Mouse (Mus musculus): ENCODE data around the gene Rnase2b.

DNA sequence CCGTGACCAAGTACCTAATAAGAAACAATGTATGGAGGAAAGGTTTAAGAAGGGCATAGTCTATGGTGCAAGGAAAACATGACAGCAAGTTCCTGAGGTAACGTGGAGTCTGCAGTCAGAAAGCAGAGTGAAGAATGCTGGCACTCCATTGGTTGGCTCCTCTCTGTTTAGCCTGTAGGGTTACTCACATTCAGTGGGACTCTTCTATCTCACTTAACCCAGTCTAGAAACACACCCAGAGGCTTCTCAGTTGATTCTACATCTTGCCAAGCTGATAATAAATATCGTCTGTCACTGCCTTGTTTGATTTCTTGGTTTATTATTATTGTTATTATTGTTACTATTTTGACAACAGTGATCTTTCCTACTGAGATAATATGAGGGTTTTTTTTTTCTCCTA lies 19.5 kb upstream of the Rnase2b start:
- TF ChIP-seq GATA1 (IDR thresholded peaks at IDR 0.05; ENCODE audit: low read length) (no peak), TAL1 (IDR thresholded peaks at IDR 0.05; ENCODE audit: low read length) (no peak)
